Mouse (Mus musculus): ENCODE measurements at regions not wholly inside any gene's neighbourhood (a gene's known extent, or its start where the extent isn't known, plus 50 kb on each side); places are given as distances from the start of the nearest gene placed in this dataset.
A peak's percentile ranks its signal among the peaks of the same experiment; 100 is the strongest.

- Histone ChIP-seq H3K27me3 (no peaks in the 10 kb centered on the region), H3K27ac (replicated peaks) (no peak overlapping the region), H3K9me3 (no peaks in the 10 kb centered on the region), H3K4me2 (replicated peaks) (no peak overlapping the region), H3K4me3 (no peak overlapping the region), H3K36me3 (no peaks in the 10 kb centered on the region), H3K4me1 (no peaks in the 10 kb centered on the region), H3K9ac (replicated peaks) (no peak overlapping the region)
- WGBS: 58% methylated on average over 4 of the region's 4 CpGs
- peak; percentile 76 for ATAC-seq (replicated peaks)
Measured at GRCm38 (mm10) chr1:96410837-96411612, 460.9 kb downstream of the Slco4c1 start.

GRCm38 (mm10) chr1:96397982-96398381, 474.0 kb downstream of the Slco4c1 start:
- H3K4me2 ChIP-seq (replicated peaks): no peak overlapping the region
- no peak for ATAC-seq (replicated peaks)
- H3K4me3 ChIP-seq: no peak overlapping the region
- H3K4me1 ChIP-seq: no peaks in the 10 kb centered on the region
- no peaks in the 10 kb centered on the region for H3K36me3 ChIP-seq
- no peaks in the 10 kb centered on the region for H3K27me3 ChIP-seq
- no peak overlapping the region for H3K9ac ChIP-seq (replicated peaks)
- H3K9me3 ChIP-seq: no peaks in the 10 kb centered on the region
- no peak overlapping the region for H3K27ac ChIP-seq (replicated peaks)
- 82% methylated on average over 4 of the region's 4 CpGs for WGBS

GRCm38 (mm10) chr1:96388417-96388816, 483.6 kb downstream of the Slco4c1 start:
- 93% methylated on average over 5 of the region's 5 CpGs for WGBS
- no peak overlapping the region for H3K4me3 ChIP-seq
- H3K9ac ChIP-seq (replicated peaks): no peak overlapping the region
- H3K4me2 ChIP-seq (replicated peaks): no peak overlapping the region
- H3K9me3 ChIP-seq: no peaks in the 10 kb centered on the region
- ATAC-seq (replicated peaks): no peak
- no peaks in the 10 kb centered on the region for H3K4me1 ChIP-seq
- H3K36me3 ChIP-seq: no peaks in the 10 kb centered on the region
- H3K27me3 ChIP-seq: no peaks in the 10 kb centered on the region
- no peak overlapping the region for H3K27ac ChIP-seq (replicated peaks)

GRCm38 (mm10) chr1:96385916-96386315, 486.1 kb downstream of the Slco4c1 start:
- H3K4me2 ChIP-seq (replicated peaks): no peak overlapping the region
- no peak overlapping the region for H3K9ac ChIP-seq (replicated peaks)
- WGBS: 91% methylated on average over 1 of the region's 1 CpGs
- ATAC-seq (replicated peaks): no peak
- no peaks in the 10 kb centered on the region for H3K4me1 ChIP-seq
- no peak overlapping the region for H3K27ac ChIP-seq (replicated peaks)
- H3K27me3 ChIP-seq: no peaks in the 10 kb centered on the region
- H3K4me3 ChIP-seq: no peak overlapping the region
- H3K9me3 ChIP-seq: no peaks in the 10 kb centered on the region
- no peaks in the 10 kb centered on the region for H3K36me3 ChIP-seq

- Histone ChIP-seq H3K9me3 (no peaks in the 10 kb centered on the region), H3K27me3 (no peaks in the 10 kb centered on the region), H3K4me3 (no peak overlapping the region), H3K4me1 (no peaks in the 10 kb centered on the region), H3K36me3 (no peaks in the 10 kb centered on the region), H3K9ac (replicated peaks) (no peak overlapping the region), H3K27ac (replicated peaks) (no peak overlapping the region), H3K4me2 (replicated peaks) (no peak overlapping the region)
- 55% methylated on average over 2 of the region's 2 CpGs for WGBS
- ATAC-seq (replicated peaks): no peak
Measured at GRCm38 (mm10) chr1:96362713-96363441, 509.1 kb downstream of the Slco4c1 start.

GRCm38 (mm10) chr1:96347231-96347630, 524.7 kb downstream of the Slco4c1 start:
- H3K4me3 ChIP-seq: no peak overlapping the region
- no peak overlapping the region for H3K9ac ChIP-seq (replicated peaks)
- peaks cover 9% of the 10 kb centered on the region for H3K4me1 ChIP-seq
- WGBS: 4% methylated on average over 1 of the region's 1 CpGs
- no peaks in the 10 kb centered on the region for H3K36me3 ChIP-seq
- no peaks in the 10 kb centered on the region for H3K27me3 ChIP-seq
- no peaks in the 10 kb centered on the region for H3K9me3 ChIP-seq
- H3K4me2 ChIP-seq (replicated peaks): no peak overlapping the region
- H3K27ac ChIP-seq (replicated peaks): peak overlapping the region; percentile 57; the same call in 1 of the 2 replicates
- ATAC-seq (replicated peaks): no peak

GRCm38 (mm10) chr1:96346465-96347002, 525.4 kb downstream of the Slco4c1 start:
- no peak overlapping the region; the same call in 1 of the 2 replicates for H3K27ac ChIP-seq (replicated peaks)
- peak; percentile 95 for ATAC-seq (replicated peaks)
- no peak overlapping the region for H3K4me2 ChIP-seq (replicated peaks)
- 20% methylated on average over 5 of the region's 5 CpGs for WGBS
- no peak overlapping the region for H3K4me3 ChIP-seq
- peaks cover 9% of the 10 kb centered on the region for H3K4me1 ChIP-seq
- no peaks in the 10 kb centered on the region for H3K36me3 ChIP-seq
- H3K9ac ChIP-seq (replicated peaks): no peak overlapping the region
- no peaks in the 10 kb centered on the region for H3K9me3 ChIP-seq
- H3K27me3 ChIP-seq: no peaks in the 10 kb centered on the region

GRCm38 (mm10) chr1:96315721-96316120, 556.2 kb downstream of the Slco4c1 start:
- WGBS: 94% methylated on average over 1 of the region's 1 CpGs
- no peaks in the 10 kb centered on the region for H3K36me3 ChIP-seq
- no peak overlapping the region for H3K27ac ChIP-seq (replicated peaks)
- H3K4me2 ChIP-seq (replicated peaks): no peak overlapping the region
- ATAC-seq (replicated peaks): no peak
- no peaks in the 10 kb centered on the region for H3K9me3 ChIP-seq
- no peaks in the 10 kb centered on the region for H3K27me3 ChIP-seq
- no peak overlapping the region for H3K4me3 ChIP-seq
- no peak overlapping the region for H3K9ac ChIP-seq (replicated peaks)
- H3K4me1 ChIP-seq: no peaks in the 10 kb centered on the region

GRCm38 (mm10) chr1:96301238-96301637, 570.7 kb downstream of the Slco4c1 start:
- Histone ChIP-seq H3K9ac (replicated peaks) (no peak overlapping the region), H3K4me2 (replicated peaks) (no peak overlapping the region), H3K4me1 (0 out of 2 replicates have a peak, but pooled peaks cover 5% of the 10 kb centered on the region), H3K4me3 (no peak overlapping the region), H3K36me3 (no peaks in the 10 kb centered on the region), H3K9me3 (no peaks in the 10 kb centered on the region), H3K27me3 (no peaks in the 10 kb centered on the region), H3K27ac (replicated peaks) (no peak overlapping the region)
- peak; percentile 84 for ATAC-seq (replicated peaks)
- 3% methylated on average over 5 of the region's 5 CpGs for WGBS

GRCm38 (mm10) chr1:96278046-96278576, 593.9 kb downstream of the Slco4c1 start:
- H3K27ac ChIP-seq (replicated peaks): no peak overlapping the region
- no peak overlapping the region for H3K4me2 ChIP-seq (replicated peaks)
- H3K4me3 ChIP-seq: no peak overlapping the region
- no peaks in the 10 kb centered on the region for H3K9me3 ChIP-seq
- ATAC-seq (replicated peaks): no peak
- no peak overlapping the region for H3K9ac ChIP-seq (replicated peaks)
- H3K27me3 ChIP-seq: no peaks in the 10 kb centered on the region
- WGBS: 77% methylated on average over 1 of the region's 1 CpGs
- H3K4me1 ChIP-seq: no peaks in the 10 kb centered on the region
- no peaks in the 10 kb centered on the region for H3K36me3 ChIP-seq

- no peaks in the 10 kb centered on the region for H3K27me3 ChIP-seq
- H3K9me3 ChIP-seq: no peaks in the 10 kb centered on the region
- no peak overlapping the region for H3K4me2 ChIP-seq (replicated peaks)
- H3K36me3 ChIP-seq: no peaks in the 10 kb centered on the region
- no peaks in the 10 kb centered on the region for H3K4me1 ChIP-seq
- 50% methylated on average over 2 of the region's 2 CpGs for WGBS
- no peak overlapping the region for H3K4me3 ChIP-seq
- ATAC-seq (replicated peaks): peak; percentile 55
- no peak overlapping the region for H3K9ac ChIP-seq (replicated peaks)
- no peak overlapping the region for H3K27ac ChIP-seq (replicated peaks)
Measured at GRCm38 (mm10) chr1:96276646-96277045, 595.3 kb downstream of the Slco4c1 start.
